Mouse (Mus musculus): ENCODE results near the gene Inafm2. TPM values are rescaled to one million over a fixed set of nuclear protein-coding genes. Genes with fewer than 3 reads are reported as not detected.

The Inafm2 gene
- polyA plus RNA-seq, 1 experiment from 2014 or later = 25.2 TPM

GRCm38 (mm10) chr2:118792259-118792613 is 46.7 kb downstream of the Inafm2 start:
- WGBS = 77% methylated on average over 4 of the region's 4 CpGs

GRCm38 (mm10) chr2:118793636-118794035 is 48.1 kb downstream of the Inafm2 start:
- H3K4me1 ChIP-seq = peaks cover 9% of the 10 kb centered on the region; the same call in 1 of the 2 replicates
- ATAC-seq (ENCODE audit: low FRiP score, low read depth) = no peak
- H3K9me3 ChIP-seq = no peaks in the 10 kb centered on the region
- H3K27ac ChIP-seq = no peak overlapping the region
- peaks cover 20% of the 10 kb centered on the region for H3K36me3 ChIP-seq
- H3K4me2 ChIP-seq (replicated peaks) = no peak overlapping the region
- H3K4me3 ChIP-seq = no peak overlapping the region
- WGBS = 79% methylated on average over 4 of the region's 4 CpGs
- 0 out of 2 replicates have a peak, but pooled peaks cover 18% of the 10 kb centered on the region for H3K27me3 ChIP-seq (replicated peaks)
- H3K9ac ChIP-seq = no peak overlapping the region

More at GRCm38 (mm10) chr2:118792259-118792613, 46.7 kb downstream of the Inafm2 start:
- peaks cover 9% of the 10 kb centered on the region; the same call in 1 of the 2 replicates for H3K4me1 ChIP-seq
- H3K9me3 ChIP-seq = no peaks in the 10 kb centered on the region
- H3K36me3 ChIP-seq = peaks cover 27% of the 10 kb centered on the region
- ATAC-seq (ENCODE audit: low FRiP score, low read depth) = no peak
- H3K27ac ChIP-seq = no peak overlapping the region
- H3K4me3 ChIP-seq = no peak overlapping the region
- no peak overlapping the region for H3K4me2 ChIP-seq (replicated peaks)
- H3K9ac ChIP-seq = no peak overlapping the region
- 0 out of 2 replicates have a peak, but pooled peaks cover 18% of the 10 kb centered on the region for H3K27me3 ChIP-seq (replicated peaks)

Other genes with a start within 250 kb of the Inafm2 start
- 5.6 and 7.5 TPM in 2 replicates for gene Bmf, start 196.1 kb upstream of the Inafm2 start, polyA plus RNA-seq (2016; fragmentation: Nextera tagmentation; extraction: Ambion mirVana)
- gene Bub1b, start 147.5 kb upstream of the Inafm2 start, polyA plus RNA-seq (2016; fragmentation: Nextera tagmentation; extraction: Ambion mirVana) = 62.9 and 63.6 TPM in 2 replicates
- gene Pak6, start 82.5 kb upstream of the Inafm2 start, polyA plus RNA-seq (2016; fragmentation: Nextera tagmentation; extraction: Ambion mirVana) = 4.7 and 5.7 TPM in 2 replicates
- not detected in 2 replicates for gene Ankrd63, start 41.8 kb upstream of the Inafm2 start, polyA plus RNA-seq (2016; fragmentation: Nextera tagmentation; extraction: Ambion mirVana)
- 0.41 and 1.1 TPM in 2 replicates for gene Plcb2, start 17.3 kb upstream of the Inafm2 start, polyA plus RNA-seq (2016; fragmentation: Nextera tagmentation; extraction: Ambion mirVana)
- 1.6 and 1.9 TPM in 2 replicates for gene Ccdc9b, start 16.9 kb downstream of the Inafm2 start, polyA plus RNA-seq (2016; fragmentation: Nextera tagmentation; extraction: Ambion mirVana)
- not detected in 2 replicates for gene Phgr1, start 27.0 kb downstream of the Inafm2 start, polyA plus RNA-seq (2016; fragmentation: Nextera tagmentation; extraction: Ambion mirVana)
- gene Disp2, start 34.0 kb downstream of the Inafm2 start, polyA plus RNA-seq (2016; fragmentation: Nextera tagmentation; extraction: Ambion mirVana) = 21.7 and 24.0 TPM in 2 replicates
- 90.3 and 93.5 TPM in 2 replicates for gene Knstrn, start 68.2 kb downstream of the Inafm2 start, polyA plus RNA-seq (2016; fragmentation: Nextera tagmentation; extraction: Ambion mirVana)
- gene Ivd, start 116.2 kb downstream of the Inafm2 start, polyA plus RNA-seq (2016; fragmentation: Nextera tagmentation; extraction: Ambion mirVana) = 54.1 and 58.5 TPM in 2 replicates
- 8.1 and 8.6 TPM in 2 replicates for gene Bahd1, start 154.6 kb downstream of the Inafm2 start, polyA plus RNA-seq (2016; fragmentation: Nextera tagmentation; extraction: Ambion mirVana)
- 18.3 and 18.4 TPM in 2 replicates for gene Chst14, start 180.7 kb downstream of the Inafm2 start, polyA plus RNA-seq (2016; fragmentation: Nextera tagmentation; extraction: Ambion mirVana)

Measured in neural tube, embryonic 12.5 days (tissue).